Mouse (Mus musculus): ENCODE data around the gene Itih2. TPM values are rescaled to one million over a fixed set of nuclear protein-coding genes. Genes with fewer than 3 reads are reported as not detected.

Itih2 gene
- total RNA-seq, 4 experiments from 2014 or later, result 1.5 to 2.8 (median 2.3) TPM

- no peak for DNase-seq (ENCODE audit: low spot score in 2 of 2)
Observed at GRCm38 (mm10) chr2:10119276-10119675, 11.9 kb downstream of the Itih2 start.

- DNase-seq (ENCODE audit: low spot score in 2 of 2), result no peak
Observed at GRCm38 (mm10) chr2:10118751-10119150, 12.4 kb downstream of the Itih2 start.

GRCm38 (mm10) chr2:10108535-10109189 lies 22.5 kb downstream of the Itih2 start:
- no peak for DNase-seq (ENCODE audit: low spot score in 2 of 2)

GRCm38 (mm10) chr2:10101180-10101579 lies 30.0 kb downstream of the Itih2 start:
- DNase-seq (ENCODE audit: low spot score in 2 of 2), result peak in 1 of 2 experiments; percentile 23

GRCm38 (mm10) chr2:10100471-10100870 lies 30.7 kb downstream of the Itih2 start:
- no peak for DNase-seq (ENCODE audit: low spot score in 2 of 2)

- DNase-seq (ENCODE audit: low spot score in 2 of 2), result peak in 1 of 2 experiments; percentile 53
Observed at GRCm38 (mm10) chr2:10098598-10099215, 32.5 kb downstream of the Itih2 start.

- DNase-seq (ENCODE audit: low spot score in 2 of 2), result no peak
Observed at GRCm38 (mm10) chr2:10094327-10095100, 36.7 kb downstream of the Itih2 start.

GRCm38 (mm10) chr2:10087256-10087850 lies 43.8 kb downstream of the Itih2 start:
- no peak for DNase-seq (ENCODE audit: low spot score in 2 of 2)

GRCm38 (mm10) chr2:10082737-10083136 lies 48.5 kb downstream of the Itih2 start:
- no peak for DNase-seq (ENCODE audit: low spot score in 2 of 2)

GRCm38 (mm10) chr2:10081453-10082080 lies 49.6 kb downstream of the Itih2 start:
- no peak for DNase-seq (ENCODE audit: low spot score in 2 of 2)

- DNase-seq (ENCODE audit: low spot score in 2 of 2), result peak; percentile 92 to 95
Observed at GRCm38 (mm10) chr2:10080310-10081010, 50.7 kb downstream of the Itih2 start, which contains the start of the genes Atp5c1 and Kin. Gene Atp5c1, minus strand, starts transcription at chr2:10080510. Gene Kin, plus strand, starts transcription at chr2:10080593.

GRCm38 (mm10) chr2:10079745-10080309 lies 51.4 kb downstream of the Itih2 start:
- DNase-seq (ENCODE audit: low spot score in 2 of 2), result no peak

GRCm38 (mm10) chr2:10076675-10077074 lies 54.5 kb downstream of the Itih2 start:
- DNase-seq (ENCODE audit: low spot score in 2 of 2), result no peak

GRCm38 (mm10) chr2:10074470-10074869 lies 56.7 kb downstream of the Itih2 start:
- DNase-seq (ENCODE audit: low spot score in 2 of 2), result no peak

GRCm38 (mm10) chr2:10071751-10072150 lies 59.4 kb downstream of the Itih2 start:
- no peak for DNase-seq (ENCODE audit: low spot score in 2 of 2)

- DNase-seq (ENCODE audit: low spot score in 2 of 2), result no peak
Observed at GRCm38 (mm10) chr2:10058836-10059235, 72.4 kb downstream of the Itih2 start.

GRCm38 (mm10) chr2:10051996-10052395 lies 79.2 kb downstream of the Itih2 start:
- DNase-seq (ENCODE audit: low spot score in 2 of 2), result no peak

GRCm38 (mm10) chr2:10050878-10051277 lies 80.3 kb downstream of the Itih2 start:
- peak in 1 of 2 experiments; percentile 82 for DNase-seq (ENCODE audit: low spot score in 2 of 2)

GRCm38 (mm10) chr2:10049456-10049855 lies 81.7 kb downstream of the Itih2 start:
- DNase-seq (ENCODE audit: low spot score in 2 of 2), result no peak

GRCm38 (mm10) chr2:10048461-10048860 lies 82.7 kb downstream of the Itih2 start, which contains the start of gene Taf3:
Gene Taf3, minus strand, starts transcription at chr2:10048596.
- DNase-seq (ENCODE audit: low spot score in 2 of 2), result peak; percentile 76 to 90
